Mouse (Mus musculus) inflammation-experienced regulatory T-cells (primary cell): Measurements from ENCODE around the gene Emcn. TPM values are rescaled to one million over a fixed set of nuclear protein-coding genes. Genes with fewer than 3 reads are reported as not detected.

Source experiments
- polyA plus RNA-seq, 2 experiments: library from polyadenylated mRNA; unstranded; fragments of 100-300 nt; shearing (Covaris generic); gene quantifications; one replicate each; pipeline ENCODE4 v1.2.1; 2017

Emcn gene
- 1 to 10 TPM in 1 of 2 experiments, under 1 TPM in 1; 0.52 to 1.2 TPM for polyA plus RNA-seq

DNA sequence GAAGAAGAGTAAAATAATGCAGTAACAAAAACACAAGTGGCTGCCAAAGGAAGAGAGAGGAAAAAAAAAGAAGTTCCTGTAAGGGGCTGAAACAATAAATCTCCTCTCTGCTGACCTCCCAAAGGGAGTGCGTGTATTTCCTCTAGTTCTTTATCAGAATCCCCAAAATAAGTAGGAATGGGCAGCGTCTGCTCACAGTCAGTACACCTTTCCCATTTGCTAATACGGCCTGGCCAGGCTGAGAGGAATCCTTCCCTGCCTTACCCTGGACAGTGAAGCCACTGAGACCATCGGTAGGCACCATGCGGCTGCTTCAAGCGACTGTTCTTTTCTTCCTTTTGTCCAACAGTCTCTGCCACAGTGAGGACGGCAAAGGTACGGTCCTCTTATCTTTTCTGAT lies at the start of gene Emcn:
Gene Emcn (plus strand): TSS at position 130 of the 400 bp plus-strand sequence.

